Mouse (Mus musculus) bone marrow macrophage, adult 2 months (primary cell): ENCODE data around the gene Cst8. TPM values are rescaled to one million over a fixed set of nuclear protein-coding genes. Genes with fewer than 3 reads are reported as not detected.

Source experiments
- H3K27ac ChIP-seq: 2 replicates; pipeline ENCODE4 v1.5.1; 2012; ENCODE audit warnings: low read depth, low read length; ENCODE audit not compliant: insufficient read depth
- H3K4me1 ChIP-seq: 2 replicates; pipeline ENCODE4 v1.6.1; 2012; ENCODE audit warnings: low read length; ENCODE audit not compliant: control insufficient read depth, insufficient read depth
- H3K4me3 ChIP-seq: 2 replicates; pipeline ENCODE4 v1.5.1; 2012; ENCODE audit warnings: mild to moderate bottlenecking, low read length, moderate library complexity; ENCODE audit not compliant: insufficient read depth
- CTCF ChIP-seq: IDR thresholded peaks from 2 replicates; pipeline ENCODE4 v1.5.1; 2012; ENCODE audit warnings: low read depth, mild to moderate bottlenecking, low read length, moderate library complexity
- POLR2A ChIP-seq: IDR thresholded peaks from 2 replicates; pipeline ENCODE4 v1.6.1; 2012; ENCODE audit warnings: mild to moderate bottlenecking, low read depth, low read length, borderline replicate concordance
- polyA plus RNA-seq: library from polyadenylated mRNA; stranded (reverse); fragments of >200 nt; gene quantifications from 2 replicates; pipeline ENCODE4 v1.2.4, GENCODE M21; 2012; ENCODE audit not compliant: missing spikeins, insufficient read depth, insufficient read length

Cst8 gene
- polyA plus RNA-seq, 1 experiment = not detected

GRCm38 (mm10) chr2:148819909-148820308 lies 21.3 kb downstream of the Cst8 start, which contains the start of gene Cst13:
TSS of gene Cst13 (plus strand) at chr2:148820081.
- H3K4me3 ChIP-seq = no peak within 1 kb of the TSS
- no peak within 1 kb of the TSS for H3K27ac ChIP-seq
- no peak for TF ChIP-seq CTCF
- TF ChIP-seq POLR2A = no peak
- H3K4me1 ChIP-seq = no peaks in the 10 kb centered on the region

DNA sequence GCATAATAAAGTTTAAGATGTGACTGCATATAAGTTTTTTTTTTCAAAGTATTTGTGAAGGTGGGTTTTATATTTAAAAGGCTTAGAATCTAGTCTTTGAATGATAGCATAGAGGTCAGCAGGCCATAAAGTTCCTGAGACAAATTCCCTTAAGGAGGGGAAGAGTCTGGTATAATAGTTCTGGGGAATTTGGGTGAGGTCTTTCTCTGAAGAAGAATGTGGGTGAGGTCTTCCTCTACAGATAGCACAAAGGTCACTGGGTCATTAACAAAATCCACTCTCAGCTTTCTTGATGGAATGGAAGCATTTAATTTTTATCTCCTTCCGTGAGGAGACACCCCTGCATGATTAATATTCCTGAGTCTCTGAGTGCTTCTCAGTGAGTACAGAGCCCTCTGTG lies 27.4 kb downstream of the Cst8 start:
- H3K4me1 ChIP-seq = no peaks in the 10 kb centered on the region
- H3K27ac ChIP-seq = no peak overlapping the region
- no peak for TF ChIP-seq POLR2A
- TF ChIP-seq CTCF = no peak
- H3K4me3 ChIP-seq = no peak overlapping the region

- Histone ChIP-seq H3K4me1 (no peaks in the 10 kb centered on the region), H3K4me3 (no peak within 1 kb of the TSS), H3K27ac (no peak within 1 kb of the TSS)
- no peak for TF ChIP-seq CTCF
- no peak for TF ChIP-seq POLR2A
Measured at GRCm38 (mm10) chr2:148834912-148835311, 36.3 kb downstream of the Cst8 start, which contains the start of gene Cst9. TSS of gene Cst9 (plus strand) at chr2:148835147.

GRCm38 (mm10) chr2:148838075-148838777 lies 39.6 kb downstream of the Cst8 start:
- no peak overlapping the region for H3K27ac ChIP-seq
- no peak overlapping the region for H3K4me3 ChIP-seq
- H3K4me1 ChIP-seq = no peaks in the 10 kb centered on the region
- TF ChIP-seq POLR2A (no peak), CTCF (no peak)

GRCm38 (mm10) chr2:148839224-148839623 lies 40.6 kb downstream of the Cst8 start:
- no peaks in the 10 kb centered on the region for H3K4me1 ChIP-seq
- TF ChIP-seq POLR2A = no peak
- no peak overlapping the region for H3K27ac ChIP-seq
- no peak overlapping the region for H3K4me3 ChIP-seq

GRCm38 (mm10) chr2:148851116-148851906 lies 52.7 kb downstream of the Cst8 start:
- peak; percentile 89 for TF ChIP-seq CTCF
- TF ChIP-seq POLR2A = no peak
- no peak overlapping the region for H3K4me3 ChIP-seq
- H3K27ac ChIP-seq = no peak overlapping the region
- H3K4me1 ChIP-seq = peaks cover 10% of the 10 kb centered on the region

Other genes starting within 250 kb of the Cst8 start
- gene Nxt1, start 126.2 kb upstream of the Cst8 start, polyA plus RNA-seq = 20.7 and 22.8 TPM in 2 replicates
- 18.5 and 20.2 TPM in 2 replicates for gene Gzf1, start 117.8 kb upstream of the Cst8 start, polyA plus RNA-seq
- gene Napb, start 66.3 kb upstream of the Cst8 start, polyA plus RNA-seq = 3.4 and 3.7 TPM in 2 replicates
- gene Cstl1, start 48.4 kb upstream of the Cst8 start, polyA plus RNA-seq = not detected in 2 replicates
- gene Cst11, start 27.3 kb upstream of the Cst8 start, polyA plus RNA-seq = not detected in 2 replicates
- not detected in 2 replicates for gene 8030411F24Rik, start 16.8 kb upstream of the Cst8 start, polyA plus RNA-seq
- not detected in 2 replicates for gene Cst12, start 9.4 kb upstream of the Cst8 start, polyA plus RNA-seq
- not detected in 2 replicates for gene Cst13, start 21.3 kb downstream of the Cst8 start, polyA plus RNA-seq
- not detected in 2 replicates for gene Cst9, start 36.4 kb downstream of the Cst8 start, polyA plus RNA-seq
- not detected in 2 replicates for gene 9230104L09Rik, start 66.3 kb downstream of the Cst8 start, polyA plus RNA-seq
- 2,557 and 2,597 TPM in 2 replicates for gene Cst3, start 76.9 kb downstream of the Cst8 start, polyA plus RNA-seq
- not detected in 2 replicates for gene Gm1330, start 204.5 kb downstream of the Cst8 start, polyA plus RNA-seq
- gene Gm10750, start 218.5 kb downstream of the Cst8 start, polyA plus RNA-seq = not detected in 2 replicates